Mouse (Mus musculus) G1E (cell line): ENCODE data around the gene Tusc2.

Source experiments
- CTCF ChIP-seq: IDR thresholded peaks from 2 replicates; pipeline ENCODE4 v1.5.1; 2012; ENCODE audit warnings: low read depth, low read length, inconsistent platforms, mixed read lengths
- TAL1 ChIP-seq: conservative IDR thresholded peaks from 2 replicates; pipeline ENCODE4 v1.6.1; 2012; ENCODE audit warnings: low read depth, low read length, inconsistent platforms, mixed read lengths

DNA sequence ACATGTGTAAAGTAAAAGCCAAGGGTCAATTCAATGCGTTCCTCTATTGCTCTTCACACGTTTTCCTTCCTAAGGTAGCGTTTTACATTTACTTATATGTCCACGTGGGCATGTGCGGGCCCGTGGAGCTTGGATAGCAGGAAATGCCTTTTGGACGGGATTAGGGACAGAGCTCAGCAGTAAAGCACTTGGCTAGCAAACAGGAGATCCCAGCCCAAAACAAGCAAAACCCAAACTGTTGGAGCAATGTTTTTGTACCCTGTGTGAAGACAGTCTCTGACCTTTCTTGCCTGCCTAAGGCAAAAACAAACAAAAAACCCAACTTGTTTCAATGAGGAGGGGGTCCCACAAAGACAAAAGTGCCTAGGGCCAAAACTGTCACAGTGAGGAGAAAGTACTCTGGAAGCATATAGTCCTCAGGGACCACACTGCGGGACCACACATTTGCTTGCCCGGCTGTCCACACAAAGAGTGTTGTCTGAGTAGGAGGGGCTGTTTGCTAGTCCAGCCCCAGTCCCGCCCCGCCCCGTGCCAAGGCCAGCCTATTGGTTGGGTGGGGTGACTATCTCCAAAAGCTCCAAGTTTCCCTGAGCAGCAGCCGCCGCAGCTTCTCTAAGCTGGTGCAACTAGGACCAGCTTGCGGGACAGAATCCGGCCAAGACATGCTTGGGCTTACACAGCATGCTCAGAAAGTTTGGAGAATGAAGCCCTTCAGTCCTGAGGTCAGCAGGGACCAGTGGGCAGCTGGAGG is 13.5 kb downstream of the Tusc2 start, which contains the start of gene Hyal1:
- TF ChIP-seq CTCF: no peak
- no peak for TF ChIP-seq TAL1
